Mouse (Mus musculus) testis, adult 2 months (tissue): ENCODE results near the gene Asna1.

ENCODE experiments used
- CTCF ChIP-seq: fragments of 200-500 bp; IDR thresholded peaks from 2 replicates; pipeline ENCODE4 v1.5.1; 2012; ENCODE audit warnings: low read depth, mild to moderate bottlenecking, inconsistent platforms, low read length, moderate library complexity; ENCODE audit not compliant: control insufficient read depth, insufficient read depth, insufficient replicate concordance
- POLR2A ChIP-seq: fragments of 200-500 bp; IDR thresholded peaks from 2 replicates; pipeline ENCODE4 v1.6.1; 2012; ENCODE audit warnings: low read depth, mild to moderate bottlenecking, inconsistent platforms, low read length, moderate library complexity; ENCODE audit not compliant: control insufficient read depth

- no peak for TF ChIP-seq CTCF
- no peak for TF ChIP-seq POLR2A
These were observed 11.3 kb upstream of the Asna1 start for GRCm38 (mm10) chr8:85036381-85036717.
